Mouse (Mus musculus): Measurements from ENCODE around the gene Stab1. TPM values are rescaled to one million over a fixed set of nuclear protein-coding genes. Genes with fewer than 3 reads are reported as not detected.
A peak's percentile ranks its signal among the peaks of the same experiment; 100 is the strongest.

Stab1 gene
- polyA plus RNA-seq (2015; fragmentation: Nextera tagmentation; extraction: Ambion mirVana) = 32.3 and 32.5 TPM in 2 replicates

GRCm38 (mm10) chr14:31168425-31168824, at the start of gene Stab1:
Stab1 (minus strand) TSS chr14:31168641.
- Histone ChIP-seq H3K36me3 (peaks cover 31% of the 10 kb centered on the region), H3K4me3 (replicated peaks) (peak within 1 kb of the TSS; percentile 11; the same call in 1 of the 2 replicates), H3K4me2 (replicated peaks) (0 out of 2 replicates have a peak within 1 kb of the TSS, but pooled peaks have one; percentile 38), H3K27me3 (replicated peaks) (no peaks in the 10 kb centered on the region), H3K9me3 (no peaks in the 10 kb centered on the region), H3K27ac (peak within 1 kb of the TSS; percentile 15), H3K9ac (no peak within 1 kb of the TSS), H3K4me1 (replicated peaks) (peaks cover 4% of the 10 kb centered on the region; the same call in 1 of the 2 replicates)
- 40% methylated on average over 10 of the region's 10 CpGs for WGBS
- ATAC-seq = no peak

DNA sequence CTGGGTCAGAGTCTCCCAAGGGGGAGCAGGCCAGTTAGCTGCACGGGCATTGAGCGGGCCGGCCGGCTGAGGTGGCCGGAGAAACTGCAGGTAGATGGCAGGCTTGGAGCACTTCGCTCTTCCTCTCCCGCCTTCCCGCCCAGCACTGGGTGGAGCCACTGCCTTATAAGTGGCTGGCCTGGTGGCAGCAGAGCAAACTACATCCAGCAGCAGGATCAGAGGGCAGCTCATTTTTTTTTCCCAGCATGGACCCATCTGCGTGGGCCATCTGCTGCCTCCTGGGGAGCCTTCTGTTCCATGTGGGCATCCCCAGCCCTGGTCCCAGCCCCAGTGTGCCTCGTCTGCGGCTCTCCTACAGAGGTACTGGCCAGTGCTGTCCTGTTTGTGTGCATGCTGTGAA, 49.2 kb upstream of the Stab1 start, which contains the start of gene Sema3g:
Sema3g (plus strand) TSS at position 195 of the 400 bp plus-strand sequence.
- peak; percentile 80 for ATAC-seq
- 13% methylated on average over 11 of the region's 11 CpGs for WGBS
- no peak within 1 kb of the TSS for H3K4me3 ChIP-seq (replicated peaks)
- peak within 1 kb of the TSS; percentile 48 for H3K4me2 ChIP-seq (replicated peaks)
- H3K9ac ChIP-seq = no peak within 1 kb of the TSS
- H3K9me3 ChIP-seq = no peaks in the 10 kb centered on the region
- H3K4me1 ChIP-seq (replicated peaks) = peaks cover 11% of the 10 kb centered on the region
- H3K27ac ChIP-seq = 0 out of 2 replicates have a peak within 1 kb of the TSS, but pooled peaks have one; percentile 22
- H3K36me3 ChIP-seq = no peaks in the 10 kb centered on the region
- no peaks in the 10 kb centered on the region for H3K27me3 ChIP-seq (replicated peaks)

- 76% methylated on average over 2 of the region's 2 CpGs for whole genome bisulfite sequencing
- 0 out of 2 replicates have a peak within 1 kb of the TSS, but pooled peaks have one; percentile 22 for H3K27ac ChIP-seq
Observed at GRCm38 (mm10) chr14:31216846-31217245, 48.4 kb upstream of the Stab1 start, which contains the start of gene Nisch. Nisch (minus strand) TSS chr14:31216946.

GRCm38 (mm10) chr14:31215157-31216002, 46.9 kb upstream of the Stab1 start:
- no peak overlapping the region for H3K4me2 ChIP-seq (replicated peaks)

More at GRCm38 (mm10) chr14:31216846-31217245, 48.4 kb upstream of the Stab1 start, which contains the start of gene Nisch:
- ATAC-seq = no peak
- Histone ChIP-seq H3K27me3 (replicated peaks) (no peaks in the 10 kb centered on the region), H3K4me1 (replicated peaks) (peaks cover 15% of the 10 kb centered on the region), H3K4me3 (replicated peaks) (no peak within 1 kb of the TSS), H3K9me3 (no peaks in the 10 kb centered on the region), H3K9ac (0 out of 2 replicates have a peak within 1 kb of the TSS, but pooled peaks have one; percentile 8), H3K4me2 (replicated peaks) (peak within 1 kb of the TSS; percentile 48), H3K36me3 (no peaks in the 10 kb centered on the region)

DNA sequence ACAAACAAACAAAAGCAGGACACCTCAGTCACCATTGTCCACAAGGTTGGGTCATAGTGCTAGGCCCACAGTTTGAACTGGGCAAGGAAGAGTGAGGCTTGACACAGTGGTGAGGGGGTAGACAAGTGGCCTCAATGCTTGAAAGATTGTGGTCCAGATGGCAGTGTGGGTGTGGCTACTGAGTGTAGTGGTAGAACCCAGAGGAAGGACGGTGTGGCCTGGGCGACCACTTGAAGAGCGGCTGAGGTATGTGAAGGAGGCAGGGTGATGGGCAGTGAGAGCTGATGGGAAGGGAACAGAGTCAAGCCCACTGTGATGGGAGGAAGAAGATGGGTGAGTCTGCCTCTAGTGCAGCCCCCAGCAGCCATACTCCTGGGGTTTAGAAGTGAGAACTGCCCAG, 46.2 kb upstream of the Stab1 start:
- Histone ChIP-seq H3K27ac (no peak overlapping the region), H3K4me3 (replicated peaks) (no peak overlapping the region), H3K9me3 (no peaks in the 10 kb centered on the region), H3K4me2 (replicated peaks) (no peak overlapping the region), H3K36me3 (no peaks in the 10 kb centered on the region), H3K4me1 (replicated peaks) (peaks cover 15% of the 10 kb centered on the region), H3K27me3 (replicated peaks) (no peaks in the 10 kb centered on the region), H3K9ac (no peak overlapping the region)
- 76% methylated on average over 3 of the region's 3 CpGs for WGBS
- ATAC-seq = no peak

More at GRCm38 (mm10) chr14:31215157-31216002, 46.9 kb upstream of the Stab1 start:
- ATAC-seq = peak; percentile 52
- peaks cover 15% of the 10 kb centered on the region for H3K4me1 ChIP-seq (replicated peaks)
- 0 out of 2 replicates have a peak overlapping the region, but pooled peaks have one; percentile 8 for H3K9ac ChIP-seq
- H3K4me3 ChIP-seq (replicated peaks) = no peak overlapping the region
- no peaks in the 10 kb centered on the region for H3K36me3 ChIP-seq
- no peaks in the 10 kb centered on the region for H3K9me3 ChIP-seq
- H3K27ac ChIP-seq = no peak overlapping the region
- no peaks in the 10 kb centered on the region for H3K27me3 ChIP-seq (replicated peaks)
- 32% methylated on average over 15 of the region's 15 CpGs for WGBS

- no peak for ATAC-seq
- no peaks in the 10 kb centered on the region for H3K27me3 ChIP-seq (replicated peaks)
- no peaks in the 10 kb centered on the region for H3K36me3 ChIP-seq
- H3K4me3 ChIP-seq (replicated peaks) = no peak overlapping the region
- H3K9ac ChIP-seq = no peak overlapping the region
- H3K27ac ChIP-seq = no peak overlapping the region
- no peak overlapping the region for H3K4me2 ChIP-seq (replicated peaks)
- H3K9me3 ChIP-seq = no peaks in the 10 kb centered on the region
- H3K4me1 ChIP-seq (replicated peaks) = peaks cover 15% of the 10 kb centered on the region
- WGBS = 67% methylated on average over 8 of the region's 8 CpGs
Observed at GRCm38 (mm10) chr14:31213868-31214267, 45.4 kb upstream of the Stab1 start.

- WGBS = 67% methylated on average over 3 of the region's 3 CpGs
- Histone ChIP-seq H3K4me3 (replicated peaks) (no peak overlapping the region), H3K27ac (0 out of 2 replicates have a peak overlapping the region, but pooled peaks have one; percentile 17)
Observed at GRCm38 (mm10) chr14:31212499-31212898, 44.1 kb upstream of the Stab1 start.

DNA sequence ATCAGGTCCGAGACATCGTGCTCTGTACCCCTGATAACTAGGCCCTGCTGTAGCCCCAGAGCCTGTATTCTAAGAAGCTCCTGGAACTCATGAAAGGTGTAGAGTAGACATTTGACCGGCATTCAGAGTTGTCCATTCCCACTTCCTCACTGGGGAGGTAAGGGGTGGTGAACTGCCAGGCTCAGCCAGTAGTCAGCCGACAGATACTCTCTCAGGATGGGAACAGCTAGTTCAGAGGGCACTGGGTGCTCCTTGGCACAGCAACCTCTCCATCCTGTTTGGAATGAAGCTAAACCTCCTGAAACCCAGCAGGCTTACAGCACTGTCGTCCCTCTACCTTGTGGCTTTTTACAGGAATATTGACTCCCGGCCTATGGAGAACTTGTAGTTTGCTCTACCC, 43.4 kb upstream of the Stab1 start:
- ATAC-seq = no peak
- H3K4me1 ChIP-seq (replicated peaks) = peaks cover 12% of the 10 kb centered on the region
- H3K9ac ChIP-seq = no peak overlapping the region
- no peak overlapping the region for H3K4me3 ChIP-seq (replicated peaks)
- H3K27ac ChIP-seq = no peak overlapping the region
- no peaks in the 10 kb centered on the region for H3K27me3 ChIP-seq (replicated peaks)
- H3K9me3 ChIP-seq = no peaks in the 10 kb centered on the region
- no peaks in the 10 kb centered on the region for H3K36me3 ChIP-seq
- H3K4me2 ChIP-seq (replicated peaks) = no peak overlapping the region
- 88% methylated on average over 6 of the region's 6 CpGs for WGBS

More at GRCm38 (mm10) chr14:31212499-31212898, 44.1 kb upstream of the Stab1 start:
- H3K4me2 ChIP-seq (replicated peaks) = no peak overlapping the region
- H3K36me3 ChIP-seq = no peaks in the 10 kb centered on the region
- H3K4me1 ChIP-seq (replicated peaks) = peaks cover 10% of the 10 kb centered on the region
- H3K27me3 ChIP-seq (replicated peaks) = no peaks in the 10 kb centered on the region
- no peak for ATAC-seq
- H3K9ac ChIP-seq = no peak overlapping the region
- H3K9me3 ChIP-seq = no peaks in the 10 kb centered on the region

- Histone ChIP-seq H3K4me1 (replicated peaks) (peaks cover 18% of the 10 kb centered on the region), H3K9me3 (no peaks in the 10 kb centered on the region), H3K27ac (no peak overlapping the region), H3K4me2 (replicated peaks) (no peak overlapping the region), H3K9ac (no peak overlapping the region), H3K4me3 (replicated peaks) (no peak overlapping the region), H3K27me3 (replicated peaks) (no peaks in the 10 kb centered on the region), H3K36me3 (no peaks in the 10 kb centered on the region)
- WGBS = 65% methylated on average over 4 of the region's 4 CpGs
- no peak for ATAC-seq
Observed at GRCm38 (mm10) chr14:31209133-31209557, 40.7 kb upstream of the Stab1 start.

DNA sequence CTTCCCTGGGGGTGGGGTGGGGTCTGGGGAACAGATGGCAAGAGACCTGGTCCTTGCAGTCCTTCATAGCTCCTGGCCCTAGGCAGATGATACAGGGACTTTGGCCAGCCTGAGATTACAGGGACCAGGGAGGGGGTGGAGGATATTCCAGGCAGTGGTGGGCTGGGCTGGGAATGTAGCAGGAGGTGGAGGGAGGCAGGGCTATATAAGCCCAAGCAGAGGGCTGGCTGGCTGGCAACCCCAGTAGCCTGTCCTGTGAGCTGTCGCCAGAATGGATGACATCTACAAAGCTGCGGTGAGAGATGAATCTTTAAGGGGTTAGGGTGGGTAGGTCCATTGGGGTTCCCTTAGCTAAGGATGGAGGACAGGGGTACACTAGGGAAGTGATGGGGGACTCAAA, 39.6 kb upstream of the Stab1 start, which contains the start of gene Tnnc1:
Tnnc1 (plus strand) TSS at position 229 of the 400 bp plus-strand sequence.
- H3K27me3 ChIP-seq (replicated peaks) = no peaks in the 10 kb centered on the region
- 0 out of 2 replicates have a peak within 1 kb of the TSS, but pooled peaks have one; percentile 95 for H3K9ac ChIP-seq
- H3K27ac ChIP-seq = no peak within 1 kb of the TSS
- H3K4me2 ChIP-seq (replicated peaks) = peak within 1 kb of the TSS; percentile 88; the same call in 1 of the 2 replicates
- 0 out of 2 replicates have a peak, but pooled peaks cover 9% of the 10 kb centered on the region for H3K36me3 ChIP-seq
- WGBS = 58% methylated on average over 2 of the region's 2 CpGs
- ATAC-seq = no peak
- no peaks in the 10 kb centered on the region for H3K9me3 ChIP-seq
- H3K4me3 ChIP-seq (replicated peaks) = no peak within 1 kb of the TSS
- H3K4me1 ChIP-seq (replicated peaks) = peaks cover 18% of the 10 kb centered on the region

- H3K4me1 ChIP-seq (replicated peaks) = peaks cover 12% of the 10 kb centered on the region
- H3K4me3 ChIP-seq (replicated peaks) = peak overlapping the region; percentile 77
- 79% methylated on average over 13 of the region's 13 CpGs for WGBS
- 0 out of 2 replicates have a peak, but pooled peaks cover 15% of the 10 kb centered on the region for H3K36me3 ChIP-seq
- ATAC-seq = peak; percentile 26
- H3K27ac ChIP-seq = 0 out of 2 replicates have a peak overlapping the region, but pooled peaks have one; percentile 92
- peak overlapping the region; percentile 95; the same call in 1 of the 2 replicates for H3K9ac ChIP-seq
- H3K4me2 ChIP-seq (replicated peaks) = peak overlapping the region; percentile 88
- no peaks in the 10 kb centered on the region for H3K27me3 ChIP-seq (replicated peaks)
- H3K9me3 ChIP-seq = no peaks in the 10 kb centered on the region
Observed at GRCm38 (mm10) chr14:31207070-31207830, 38.8 kb upstream of the Stab1 start.

All from intestine, embryonic 15.5 days (tissue).